Mouse (Mus musculus): ENCODE measurements around the gene Pdzd2.

DNA sequence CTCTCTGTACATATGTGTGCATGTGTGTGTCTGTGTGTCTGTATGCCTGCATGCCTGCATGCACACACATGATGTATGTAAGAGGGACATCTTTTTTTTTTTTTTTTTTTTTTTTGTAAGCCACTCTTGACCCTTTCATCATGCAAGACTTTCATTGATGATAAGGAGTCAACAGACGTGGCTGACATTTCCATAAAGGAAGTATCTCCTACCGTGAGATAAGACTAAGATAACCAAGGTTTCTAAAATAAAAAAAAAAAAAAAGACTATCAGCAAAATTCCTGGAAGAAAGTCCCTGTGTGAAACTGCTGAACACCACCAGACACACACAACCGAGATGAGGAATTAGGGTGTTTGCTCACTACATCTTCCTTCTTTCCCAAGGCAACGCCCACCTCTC lies 27.1 kb upstream of the Pdzd2 start:
- TF ChIP-seq CTCF (IDR thresholded peaks at IDR 0.05; ENCODE audit: extremely low read depth, insufficient read depth, insufficient read length, insufficient replicate concordance) (no peak), POLR2A (IDR thresholded peaks at IDR 0.05; ENCODE audit: low read depth, low read length) (no peak)

All from spleen, adult 2 months (tissue).